Mouse (Mus musculus): ENCODE measurements around the gene Efhd2. TPM values are rescaled to one million over a fixed set of nuclear protein-coding genes. Genes with fewer than 3 reads are reported as not detected.
A peak's percentile ranks its signal among the peaks of the same experiment; 100 is the strongest.

Gene Efhd2
- total and polyA plus RNA-seq, 2 experiments from 2014 or later = 38.8 to 49.0 TPM

DNA sequence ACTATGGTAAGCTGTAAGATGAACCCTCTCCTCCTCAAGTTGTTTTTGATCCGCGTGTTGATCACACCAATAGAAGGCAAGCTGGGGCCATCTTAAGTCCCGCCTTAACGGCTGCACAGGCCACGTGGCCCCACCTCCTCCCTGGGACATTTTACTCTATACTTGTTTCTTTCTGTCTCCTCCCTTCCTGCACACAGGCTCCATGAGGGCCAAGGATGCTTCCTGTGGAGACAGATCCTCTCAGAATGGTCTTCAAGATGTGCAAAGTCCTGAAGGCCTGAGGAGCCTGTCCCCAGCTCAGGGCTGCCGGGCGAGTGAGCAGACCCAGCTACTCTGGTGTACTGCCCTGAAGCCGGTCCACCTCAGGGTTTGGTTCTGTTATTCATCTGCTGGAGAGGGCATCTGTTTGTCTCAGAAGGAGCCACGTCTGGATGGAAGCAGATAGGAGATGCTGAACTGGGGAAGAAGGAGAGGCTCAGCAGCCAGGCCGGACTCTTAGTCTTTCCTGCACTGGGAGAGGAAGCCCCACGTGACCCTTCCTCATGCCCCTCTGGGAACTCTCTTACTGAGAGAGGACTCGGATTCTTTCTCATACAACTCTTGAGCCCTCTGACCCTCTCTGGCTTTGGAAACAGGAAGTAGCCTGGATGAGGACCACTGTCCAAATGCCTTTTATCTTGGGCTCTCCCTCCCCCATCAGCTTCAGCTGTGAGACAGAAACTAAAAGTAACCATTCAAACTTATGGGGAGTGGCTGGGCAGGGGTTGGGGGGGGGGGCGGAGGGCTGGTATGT lies 38.7 kb upstream of the Efhd2 start:
- no peaks in the 10 kb centered on the region for H3K4me1 ChIP-seq (ENCODE audit: insufficient read depth, low read length)
- no peak overlapping the region for H3K9ac ChIP-seq (replicated peaks; ENCODE audit: low read length, poor library complexity, severe bottlenecking)
- no peak overlapping the region for H3K4me2 ChIP-seq (ENCODE audit: low read depth, low read length, poor library complexity, severe bottlenecking)
- no peak overlapping the region for H3K27ac ChIP-seq (ENCODE audit: low read depth, low read length)
- TF ChIP-seq CTCF (IDR thresholded peaks at IDR 0.05) = no peak
- H3K9me3 ChIP-seq (ENCODE audit: low read length) = no peaks in the 10 kb centered on the region
- DNase-seq (ENCODE audit: low spot score) (no peak), ATAC-seq (ENCODE audit: low FRiP score) (no peak)
- WGBS = 81% methylated on average over 13 of the region's 13 CpGs
- no peaks in the 10 kb centered on the region for H3K36me3 ChIP-seq (ENCODE audit: insufficient read depth, low read length)
- no peak overlapping the region for H3K4me3 ChIP-seq (ENCODE audit: low read depth, low read length)
- H3K27me3 ChIP-seq (ENCODE audit: insufficient read depth, low read length) = no peaks in the 10 kb centered on the region

DNA sequence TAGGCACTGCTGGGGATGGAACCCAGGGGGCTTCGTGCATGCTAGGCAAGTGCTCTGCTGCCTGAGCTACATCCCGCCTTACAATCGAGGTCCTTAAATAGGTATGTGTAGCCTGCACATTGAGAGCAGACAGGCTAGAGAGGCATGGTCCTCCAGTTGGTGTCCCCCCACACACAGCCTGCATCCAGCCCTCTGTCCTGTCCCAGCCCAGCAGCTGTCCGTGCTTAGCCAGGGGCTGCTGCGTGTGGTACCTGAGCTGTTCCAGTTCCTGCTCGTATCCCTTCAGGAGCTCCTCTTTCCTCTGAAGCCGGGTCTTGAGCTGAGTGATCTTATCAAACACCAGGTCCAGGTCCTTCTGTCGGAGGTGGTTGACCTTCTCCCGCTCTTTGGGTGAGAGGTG lies 30.0 kb upstream of the Efhd2 start:
- DNase-seq (ENCODE audit: low spot score) (no peak), ATAC-seq (ENCODE audit: low FRiP score) (no peak)
- Histone ChIP-seq H3K9me3 (ENCODE audit: low read length) (no peaks in the 10 kb centered on the region), H3K4me1 (ENCODE audit: insufficient read depth, low read length) (peaks cover 7% of the 10 kb centered on the region; the same call in 1 of the 2 replicates), H3K36me3 (ENCODE audit: insufficient read depth, low read length) (no peaks in the 10 kb centered on the region), H3K27ac (ENCODE audit: low read depth, low read length) (no peak overlapping the region), H3K9ac (replicated peaks; ENCODE audit: low read length, poor library complexity, severe bottlenecking) (no peak overlapping the region), H3K4me3 (ENCODE audit: low read depth, low read length) (no peak overlapping the region), H3K4me2 (ENCODE audit: low read depth, low read length, poor library complexity, severe bottlenecking) (no peak overlapping the region), H3K27me3 (ENCODE audit: insufficient read depth, low read length) (no peaks in the 10 kb centered on the region)
- WGBS = 87% methylated on average over 9 of the region's 9 CpGs
- TF ChIP-seq CTCF (IDR thresholded peaks at IDR 0.05) = no peak

DNA sequence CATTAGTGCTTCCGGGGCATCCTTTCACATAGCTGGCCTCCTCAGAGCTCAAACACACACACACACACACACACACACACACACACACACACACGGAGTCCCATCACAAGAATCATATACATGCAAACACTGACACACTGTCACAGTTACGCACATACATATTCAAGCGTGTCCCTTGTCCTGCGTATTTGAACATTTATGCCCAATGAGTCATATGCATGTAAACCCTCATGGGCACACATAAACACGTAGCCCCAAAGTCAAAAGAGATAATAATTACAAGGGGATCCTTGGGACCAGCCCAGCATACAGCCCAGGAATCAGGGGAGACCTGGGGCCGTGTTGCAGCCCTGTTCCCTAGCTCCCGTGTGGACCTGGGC lies 27.7 kb upstream of the Efhd2 start:
- no peak for ATAC-seq (ENCODE audit: low FRiP score)
- Histone ChIP-seq H3K9me3 (ENCODE audit: low read length) (no peaks in the 10 kb centered on the region), H3K4me3 (ENCODE audit: low read depth, low read length) (no peak overlapping the region), H3K4me1 (ENCODE audit: insufficient read depth, low read length) (peaks cover 7% of the 10 kb centered on the region; the same call in 1 of the 2 replicates), H3K27ac (ENCODE audit: low read depth, low read length) (0 out of 2 replicates have a peak overlapping the region, but pooled peaks have one; percentile 18), H3K9ac (replicated peaks; ENCODE audit: low read length, poor library complexity, severe bottlenecking) (0 out of 2 replicates have a peak overlapping the region, but pooled peaks have one; percentile 8), H3K4me2 (ENCODE audit: low read depth, low read length, poor library complexity, severe bottlenecking) (no peak overlapping the region), H3K36me3 (ENCODE audit: insufficient read depth, low read length) (no peaks in the 10 kb centered on the region), H3K27me3 (ENCODE audit: insufficient read depth, low read length) (no peaks in the 10 kb centered on the region)
- WGBS = 41% methylated on average over 8 of the region's 8 CpGs
- DNase-seq (ENCODE audit: low spot score) = no peak
- no peak for TF ChIP-seq CTCF (IDR thresholded peaks at IDR 0.05)

DNA sequence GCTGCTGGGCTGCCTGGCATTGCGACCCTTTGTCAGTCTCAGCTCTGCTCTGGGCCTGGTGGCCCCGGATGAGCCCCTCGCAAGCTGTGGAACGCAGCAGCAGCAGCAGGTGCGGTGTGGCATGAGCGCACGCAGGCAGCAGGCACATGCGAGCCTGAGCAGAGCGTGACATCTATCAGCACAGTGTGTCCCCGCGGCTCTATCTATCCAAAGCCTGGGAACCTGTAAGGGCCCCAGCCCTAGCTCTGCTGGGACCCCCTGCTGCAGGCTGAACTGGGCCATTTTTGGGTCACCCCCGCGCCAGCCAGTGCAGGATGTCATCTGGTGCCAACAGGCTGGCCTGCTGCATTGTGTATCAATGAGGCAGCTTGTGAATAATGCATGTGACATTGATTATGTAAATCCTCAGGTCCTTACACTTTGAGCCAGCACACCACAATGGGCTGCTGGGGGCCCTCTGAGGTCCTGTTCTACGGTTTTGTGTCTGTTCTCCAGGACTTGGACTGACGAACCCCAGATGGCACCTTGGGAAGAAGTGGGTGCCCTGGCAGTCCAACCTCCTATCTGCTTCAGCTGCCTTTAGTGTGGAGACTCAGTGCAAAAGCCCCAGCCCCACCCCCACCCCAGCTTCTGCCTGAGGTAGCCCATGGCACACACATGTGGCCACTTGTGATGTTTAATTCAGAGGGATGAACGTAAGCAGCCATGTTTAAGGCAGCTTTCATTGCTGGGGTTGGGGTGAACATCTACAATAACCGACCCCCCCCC lies 27.2 kb upstream of the Efhd2 start:
- ATAC-seq (ENCODE audit: low FRiP score) = peak; percentile 81

DNA sequence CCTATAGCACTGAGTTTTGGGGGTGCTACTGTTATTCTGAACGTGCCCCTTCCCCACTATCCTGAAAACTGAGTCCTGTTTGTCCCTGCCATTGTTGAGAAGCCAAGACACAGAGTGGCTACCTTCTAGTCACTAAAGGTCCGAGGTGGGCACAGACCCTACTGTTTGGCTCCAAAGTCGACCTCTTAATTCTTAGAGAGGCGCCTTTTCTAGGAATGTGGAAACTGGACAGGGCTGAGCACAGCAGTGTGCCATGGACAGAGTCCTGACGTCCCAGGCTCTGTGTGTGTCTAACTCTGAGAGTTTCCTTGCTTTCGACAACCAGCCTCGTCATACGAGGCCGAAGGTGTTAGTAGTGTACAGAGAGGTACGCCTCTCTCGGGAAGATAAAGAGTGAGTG lies 25.7 kb upstream of the Efhd2 start:
- ATAC-seq (ENCODE audit: low FRiP score) (no peak), DNase-seq (ENCODE audit: low spot score) (no peak)
- Histone ChIP-seq H3K4me2 (ENCODE audit: low read depth, low read length, poor library complexity, severe bottlenecking) (no peak overlapping the region), H3K27me3 (ENCODE audit: insufficient read depth, low read length) (no peaks in the 10 kb centered on the region), H3K9ac (replicated peaks; ENCODE audit: low read length, poor library complexity, severe bottlenecking) (no peak overlapping the region), H3K36me3 (ENCODE audit: insufficient read depth, low read length) (no peaks in the 10 kb centered on the region), H3K27ac (ENCODE audit: low read depth, low read length) (0 out of 2 replicates have a peak overlapping the region, but pooled peaks have one; percentile 49), H3K9me3 (ENCODE audit: low read length) (no peaks in the 10 kb centered on the region), H3K4me1 (ENCODE audit: insufficient read depth, low read length) (peaks cover 7% of the 10 kb centered on the region; the same call in 1 of the 2 replicates), H3K4me3 (ENCODE audit: low read depth, low read length) (no peak overlapping the region)
- TF ChIP-seq CTCF (IDR thresholded peaks at IDR 0.05) = no peak
- WGBS = 50% methylated on average over 11 of the region's 11 CpGs

More for the DNA sequence above, 27.2 kb upstream of the Efhd2 start:
- H3K36me3 ChIP-seq (ENCODE audit: insufficient read depth, low read length) = no peaks in the 10 kb centered on the region
- TF ChIP-seq CTCF (IDR thresholded peaks at IDR 0.05) = no peak
- peaks cover 7% of the 10 kb centered on the region; the same call in 1 of the 2 replicates for H3K4me1 ChIP-seq (ENCODE audit: insufficient read depth, low read length)
- H3K27ac ChIP-seq (ENCODE audit: low read depth, low read length) = peak overlapping the region; percentile 65
- no peak overlapping the region for H3K4me2 ChIP-seq (ENCODE audit: low read depth, low read length, poor library complexity, severe bottlenecking)
- WGBS = 22% methylated on average over 17 of the region's 17 CpGs
- H3K9ac ChIP-seq (replicated peaks; ENCODE audit: low read length, poor library complexity, severe bottlenecking) = peak overlapping the region; percentile 36
- peak; percentile 54 for DNase-seq (ENCODE audit: low spot score)
- H3K4me3 ChIP-seq (ENCODE audit: low read depth, low read length) = no peak overlapping the region
- no peaks in the 10 kb centered on the region for H3K27me3 ChIP-seq (ENCODE audit: insufficient read depth, low read length)
- no peaks in the 10 kb centered on the region for H3K9me3 ChIP-seq (ENCODE audit: low read length)

All from midbrain, postnatal 0 days (tissue).